In genomic region chr13:112331682-112332061, GRCm38 (mm10) we compare ENCODE assay signal across 10 mouse cellular contexts. TPM values are rescaled to one million over a fixed set of nuclear protein-coding genes. Genes with fewer than 3 reads are reported as not detected.
DNase-seq lines count a peak whose midpoint lies in the region; ATAC-seq and TF ChIP-seq lines count a peak whose summit lies in the region.
"Had no signal": no experiment of that assay in that cellular context is flagged by ENCODE, and none has a peak within 500 bp of the region (broad histone marks: within the 10 kb centered on the region; RNA-seq: fewer than 3 reads in every experiment).

No protein-coding gene starts in this region.

- DNase-seq in kidney, postnatal 10 days = no peak
- no peak for DNase-seq in forebrain, postnatal 0 days
- DNase-seq in natural killer cell, adult 2 months (ENCODE audit: low spot score in 2 of 2) = no peak
- DNase-seq in thymus, postnatal 25 days = no peak
- DNase-seq: gastrocnemius, postnatal 10 days had no signal

- no peaks in the 10 kb centered on the region for H3K9me3 ChIP-seq in kidney, embryonic 15.5 days (replicated peaks)
- no peaks in the 10 kb centered on the region for H3K9me3 ChIP-seq in embryonic facial prominence, embryonic 12.5 days
- H3K9me3 ChIP-seq in forebrain, postnatal 0 days (ENCODE audit: low read length) = no peaks in the 10 kb centered on the region
- H3K9me3 ChIP-seq in midbrain, embryonic 12.5 days = no peaks in the 10 kb centered on the region
- H3K9me3 ChIP-seq: G1E had no signal

- H3K27ac ChIP-seq in kidney, embryonic 15.5 days = peak overlapping the region; percentile 88
- peak overlapping the region; percentile 86 for H3K27ac ChIP-seq in embryonic facial prominence, embryonic 12.5 days
- H3K27ac ChIP-seq in forebrain, postnatal 0 days (ENCODE audit: low read depth, low read length) = peak overlapping the region; percentile 73
- peak overlapping the region; percentile 77 for H3K27ac ChIP-seq in midbrain, embryonic 12.5 days (replicated peaks)

- peak overlapping the region; percentile 28; the same call in 1 of the 2 replicates for H3K4me2 ChIP-seq in kidney, embryonic 15.5 days
- 0 out of 2 replicates have a peak overlapping the region, but pooled peaks have one; percentile 15 for H3K4me2 ChIP-seq in embryonic facial prominence, embryonic 12.5 days (replicated peaks)
- H3K4me2 ChIP-seq in forebrain, postnatal 0 days (ENCODE audit: low read depth) = peak overlapping the region; percentile 31
- peak overlapping the region; percentile 39 for H3K4me2 ChIP-seq in midbrain, embryonic 12.5 days (replicated peaks)

- WGBS in kidney, embryonic 15.5 days = 57% methylated on average over 1 of the region's 1 CpGs
- 33% methylated on average over 1 of the region's 1 CpGs for WGBS in embryonic facial prominence, embryonic 12.5 days
- 8% methylated on average over 1 of the region's 1 CpGs for WGBS in forebrain, postnatal 0 days
- WGBS in midbrain, embryonic 12.5 days = 7% methylated on average over 1 of the region's 1 CpGs

- no peak for TF ChIP-seq CTCF in forebrain, postnatal 0 days (IDR thresholded peaks at IDR 0.05; ENCODE audit: low read depth)

- no peak for ATAC-seq in kidney, embryonic 15.5 days (replicated peaks; ENCODE audit: low FRiP score)
- ATAC-seq in embryonic facial prominence, embryonic 12.5 days (ENCODE audit: insufficient number of reproducible peaks, insufficient read depth, low FRiP score, low TSS enrichment) = no peak; the same call in 1 of the 2 replicates
- peak; percentile 91 for ATAC-seq in forebrain, postnatal 0 days
- peak; percentile 45; the same call in 1 of the 2 replicates for ATAC-seq in midbrain, embryonic 12.5 days (ENCODE audit: low FRiP score, low read depth)
- no peak for ATAC-seq in monocyte, adult 5-6 weeks (replicated peaks; ENCODE audit: insufficient number of reproducible peaks, low FRiP score, low TSS enrichment, poor library complexity, severe bottlenecking)

- H3K9ac ChIP-seq in kidney, embryonic 15.5 days = no peak overlapping the region
- peak overlapping the region; percentile 19; the same call in 1 of the 2 replicates for H3K9ac ChIP-seq in embryonic facial prominence, embryonic 12.5 days
- H3K9ac ChIP-seq in forebrain, postnatal 0 days = peak overlapping the region; percentile 25
- no peak overlapping the region for H3K9ac ChIP-seq in midbrain, embryonic 12.5 days (replicated peaks)

- no peaks in the 10 kb centered on the region for H3K36me3 ChIP-seq in kidney, embryonic 15.5 days
- H3K36me3 ChIP-seq in embryonic facial prominence, embryonic 12.5 days = no peaks in the 10 kb centered on the region
- no peaks in the 10 kb centered on the region for H3K36me3 ChIP-seq in forebrain, postnatal 0 days (ENCODE audit: insufficient read depth)
- no peaks in the 10 kb centered on the region for H3K36me3 ChIP-seq in midbrain, embryonic 12.5 days
- H3K36me3 ChIP-seq: G1E had no signal

- no peaks in the 10 kb centered on the region for H3K27me3 ChIP-seq in kidney, embryonic 15.5 days
- H3K27me3 ChIP-seq in embryonic facial prominence, embryonic 12.5 days = no peaks in the 10 kb centered on the region
- no peaks in the 10 kb centered on the region for H3K27me3 ChIP-seq in forebrain, postnatal 0 days (ENCODE audit: insufficient read depth, low read length)
- H3K27me3 ChIP-seq in midbrain, embryonic 12.5 days = no peaks in the 10 kb centered on the region

- peaks cover 25% of the 10 kb centered on the region for H3K4me1 ChIP-seq in kidney, embryonic 15.5 days
- H3K4me1 ChIP-seq in embryonic facial prominence, embryonic 12.5 days = peaks cover 37% of the 10 kb centered on the region
- peaks cover 12% of the 10 kb centered on the region for H3K4me1 ChIP-seq in forebrain, postnatal 0 days (ENCODE audit: insufficient read depth)
- peaks cover 21% of the 10 kb centered on the region for H3K4me1 ChIP-seq in midbrain, embryonic 12.5 days

- H3K4me3 ChIP-seq in kidney, embryonic 15.5 days (replicated peaks) = no peak overlapping the region
- H3K4me3 ChIP-seq in embryonic facial prominence, embryonic 12.5 days = no peak overlapping the region
- H3K4me3 ChIP-seq in forebrain, postnatal 0 days (ENCODE audit: low read depth, low read length) = no peak overlapping the region
- no peak overlapping the region for H3K4me3 ChIP-seq in midbrain, embryonic 12.5 days

RNA-seq across cellular contexts. Expression of gene Ankrd55, which starts 43.4 kb away (rescaled TPM):
- polyA plus RNA-seq in kidney, embryonic 15.5 days (2015; fragmentation: Nextera tagmentation; extraction: Ambion mirVana) = 0.21 and 0.31 TPM in 2 replicates
- 1.8 and 2.1 TPM in 2 replicates for polyA plus RNA-seq in embryonic facial prominence, embryonic 12.5 days (2016; fragmentation: Nextera tagmentation; extraction: Ambion mirVana)
- total RNA-seq in forebrain, postnatal 0 days (2014; rRNA removed) = 10.5 and 15.6 TPM in 2 replicates
- 3.4 and 5.7 TPM in 2 replicates for polyA plus RNA-seq in forebrain, postnatal 0 days (2015; fragmentation: Nextera tagmentation; extraction: Ambion mirVana)
- polyA plus RNA-seq in midbrain, embryonic 12.5 days (2016; fragmentation: Nextera tagmentation; extraction: Ambion mirVana) = 1.5 and 3.3 TPM in 2 replicates
- total RNA-seq in monocyte, adult 5-6 weeks (2017) = 0.68 TPM in 1 of 3 replicates, not detected in the others
- total RNA-seq: gastrocnemius, postnatal 10 days had no signal
- polyA plus RNA-seq: G1E had no signal

Comparison
In these comparisons a context has a peak if more than half of its experiments do, and no peak if none do; other contexts are left out.
1. ATAC-seq: peak in forebrain, postnatal 0 days (single experiment) and midbrain, embryonic 12.5 days (single experiment); none in kidney, embryonic 15.5 days (single experiment), embryonic facial prominence, embryonic 12.5 days (single experiment) and monocyte, adult 5-6 weeks (single experiment).
2. H3K9ac ChIP-seq: peak in embryonic facial prominence, embryonic 12.5 days (single experiment) and forebrain, postnatal 0 days (single experiment); none in kidney, embryonic 15.5 days (single experiment) and midbrain, embryonic 12.5 days (single experiment).
3. Peak in every context shown above with its lines, with median percentiles within 50 percentile points of each other: H3K27ac ChIP-seq and H3K4me2 ChIP-seq.